Mouse (Mus musculus) E14TG2a.4 (cell line): ENCODE data around the gene Rab11fip4.

Source experiments
- CTCF ChIP-seq: conservative IDR thresholded peaks from 2 replicates; pipeline ENCODE4 v1.5.1; 2014; ENCODE audit warnings: low read length
- NANOG ChIP-seq: IDR thresholded peaks from 2 replicates; pipeline ENCODE4 v1.6.1; 2014; ENCODE audit warnings: borderline replicate concordance, low read length, mixed read lengths
- POU5F1 ChIP-seq: IDR thresholded peaks from 2 replicates; pipeline ENCODE4 v1.6.1; 2014; ENCODE audit warnings: low read length, borderline replicate concordance

DNA sequence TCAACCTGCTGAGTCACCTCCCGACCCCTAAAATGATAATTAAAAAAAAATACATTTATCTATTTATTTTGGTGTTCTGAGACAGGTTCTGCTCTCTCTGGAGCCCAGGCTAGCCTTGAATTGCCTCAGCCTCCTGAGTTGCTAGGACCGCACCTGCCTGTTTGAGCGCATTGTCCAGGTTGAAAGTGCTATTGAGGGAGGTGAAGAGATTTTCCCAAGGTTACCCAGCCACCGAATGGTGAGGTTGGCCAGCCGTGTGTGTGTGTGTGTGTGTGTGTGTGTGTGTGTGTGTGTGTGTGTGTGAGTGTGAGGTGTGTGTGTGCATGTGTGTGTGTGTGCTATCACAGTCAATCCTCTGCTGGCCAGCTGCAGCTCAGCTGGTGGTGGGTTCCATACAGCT lies 55.0 kb downstream of the Rab11fip4 start:
- TF ChIP-seq CTCF, result no peak
- no peak for TF ChIP-seq NANOG
- TF ChIP-seq POU5F1, result no peak
